Mouse (Mus musculus): ENCODE data around the gene Hrc. TPM values are rescaled to one million over a fixed set of nuclear protein-coding genes. Genes with fewer than 3 reads are reported as not detected.

The Hrc gene
- polyA plus RNA-seq, 1 experiment from 2014 or later: 28.3 TPM

- peak within 1 kb of the TSS; percentile 99 for H3K4me2 ChIP-seq (ENCODE audit: low read length)
- no peak for ATAC-seq (ENCODE audit: insufficient number of reproducible peaks, insufficient read depth, low FRiP score, low read depth)
- 1% methylated on average over 23 of the region's 26 CpGs for WGBS
Observed at GRCm38 (mm10) chr7:45366652-45367019, 31.5 kb downstream of the Hrc start, which contains the start of gene Ppfia3. Ppfia3 (minus strand) TSS chr7:45367019.

GRCm38 (mm10) chr7:45367020-45367880 lies 32.2 kb downstream of the Hrc start:
- H3K27me3 ChIP-seq (ENCODE audit: control insufficient read depth, insufficient read depth, low read length): peaks cover 61% of the 10 kb centered on the region
- peak overlapping the region in 1 of 2 experiments; percentile 36; a peak in 2 of 4 replicates for H3K27ac ChIP-seq (replicated peaks in 1 of 2; ENCODE audit: control insufficient read depth in 1 of 2, insufficient read depth in 1 of 2, low read depth in 2 of 2, low read length in 2 of 2)
- peak overlapping the region; percentile 99 for H3K4me2 ChIP-seq (ENCODE audit: low read length)
- peak overlapping the region; percentile 69 for H3K9ac ChIP-seq (ENCODE audit: low read length)
- H3K36me3 ChIP-seq (ENCODE audit: control insufficient read depth, insufficient read depth, low read length): peaks cover 2% of the 10 kb centered on the region; the same call in 1 of the 2 replicates
- H3K9me3 ChIP-seq (ENCODE audit: control insufficient read depth, low read length): no peaks in the 10 kb centered on the region
- peak; percentile 89 for ATAC-seq (ENCODE audit: insufficient number of reproducible peaks, insufficient read depth, low FRiP score, low read depth)
- under 1% methylated on average over 70 of the region's 70 CpGs for WGBS
- H3K4me3 ChIP-seq (ENCODE audit: control insufficient read depth in 1 of 2, insufficient read depth in 1 of 2, low read depth in 1 of 2, low read length in 2 of 2): peak overlapping the region; percentile 62 to 78
- H3K4me1 ChIP-seq (ENCODE audit: control insufficient read depth in 2 of 2, insufficient read depth in 2 of 2, low read length in 2 of 2): peaks cover 10 to 29% of the 10 kb centered on the region in 2 experiments

More at GRCm38 (mm10) chr7:45366652-45367019, 31.5 kb downstream of the Hrc start, which contains the start of gene Ppfia3:
- Histone ChIP-seq H3K9ac (ENCODE audit: low read length) (peak within 1 kb of the TSS; percentile 69), H3K4me1 (ENCODE audit: control insufficient read depth in 2 of 2, insufficient read depth in 2 of 2, low read length in 2 of 2) (peaks cover 12 to 33% of the 10 kb centered on the region in 2 experiments), H3K27ac (replicated peaks in 1 of 2; ENCODE audit: control insufficient read depth in 1 of 2, insufficient read depth in 1 of 2, low read depth in 2 of 2, low read length in 2 of 2) (peak within 1 kb of the TSS in 1 of 2 experiments; percentile 36; a peak in 2 of 4 replicates), H3K27me3 (ENCODE audit: control insufficient read depth, insufficient read depth, low read length) (peaks cover 67% of the 10 kb centered on the region), H3K4me3 (ENCODE audit: control insufficient read depth in 1 of 2, insufficient read depth in 1 of 2, low read depth in 1 of 2, low read length in 2 of 2) (peak within 1 kb of the TSS; percentile 62 to 78), H3K9me3 (ENCODE audit: control insufficient read depth, low read length) (no peaks in the 10 kb centered on the region), H3K36me3 (ENCODE audit: control insufficient read depth, insufficient read depth, low read length) (no peaks in the 10 kb centered on the region)

- Histone ChIP-seq H3K27me3 (ENCODE audit: control insufficient read depth, insufficient read depth, low read length) (peaks cover 52% of the 10 kb centered on the region), H3K27ac (replicated peaks in 1 of 2; ENCODE audit: control insufficient read depth in 1 of 2, insufficient read depth in 1 of 2, low read depth in 2 of 2, low read length in 2 of 2) (no peak overlapping the region), H3K36me3 (ENCODE audit: control insufficient read depth, insufficient read depth, low read length) (peaks cover 11% of the 10 kb centered on the region), H3K9ac (ENCODE audit: low read length) (peak overlapping the region; percentile 8; the same call in 1 of the 2 replicates), H3K4me3 (ENCODE audit: control insufficient read depth in 1 of 2, insufficient read depth in 1 of 2, low read depth in 1 of 2, low read length in 2 of 2) (no peak overlapping the region), H3K4me1 (ENCODE audit: control insufficient read depth in 2 of 2, insufficient read depth in 2 of 2, low read length in 2 of 2) (peaks cover 10 to 34% of the 10 kb centered on the region in 2 experiments), H3K9me3 (ENCODE audit: control insufficient read depth, low read length) (no peaks in the 10 kb centered on the region), H3K4me2 (ENCODE audit: low read length) (peak overlapping the region; percentile 99)
- ATAC-seq (ENCODE audit: insufficient number of reproducible peaks, insufficient read depth, low FRiP score, low read depth): no peak
- 86% methylated on average over 15 of the region's 15 CpGs for WGBS
Observed at GRCm38 (mm10) chr7:45368178-45368577, 33.1 kb downstream of the Hrc start.

GRCm38 (mm10) chr7:45369022-45369745 lies 34.1 kb downstream of the Hrc start:
- no peak overlapping the region for H3K4me3 ChIP-seq (ENCODE audit: control insufficient read depth in 1 of 2, insufficient read depth in 1 of 2, low read depth in 1 of 2, low read length in 2 of 2)
- 73% methylated on average over 16 of the region's 16 CpGs for WGBS
- H3K9me3 ChIP-seq (ENCODE audit: control insufficient read depth, low read length): no peaks in the 10 kb centered on the region
- H3K4me2 ChIP-seq (ENCODE audit: low read length): peak overlapping the region; percentile 94; the same call in 1 of the 2 replicates
- peaks cover 42% of the 10 kb centered on the region for H3K27me3 ChIP-seq (ENCODE audit: control insufficient read depth, insufficient read depth, low read length)
- H3K9ac ChIP-seq (ENCODE audit: low read length): no peak overlapping the region
- peaks cover 21% of the 10 kb centered on the region for H3K36me3 ChIP-seq (ENCODE audit: control insufficient read depth, insufficient read depth, low read length)
- no peak for ATAC-seq (ENCODE audit: insufficient number of reproducible peaks, insufficient read depth, low FRiP score, low read depth)
- no peak overlapping the region for H3K27ac ChIP-seq (replicated peaks in 1 of 2; ENCODE audit: control insufficient read depth in 1 of 2, insufficient read depth in 1 of 2, low read depth in 2 of 2, low read length in 2 of 2)
- peaks cover 10 to 34% of the 10 kb centered on the region in 2 experiments for H3K4me1 ChIP-seq (ENCODE audit: control insufficient read depth in 2 of 2, insufficient read depth in 2 of 2, low read length in 2 of 2)

- Histone ChIP-seq H3K9ac (ENCODE audit: low read length) (peak overlapping the region; percentile 70), H3K4me3 (ENCODE audit: control insufficient read depth in 1 of 2, insufficient read depth in 1 of 2, low read depth in 1 of 2, low read length in 2 of 2) (peak overlapping the region; percentile 53 to 57), H3K27me3 (ENCODE audit: control insufficient read depth, insufficient read depth, low read length) (peaks cover 34% of the 10 kb centered on the region), H3K9me3 (ENCODE audit: control insufficient read depth, low read length) (no peaks in the 10 kb centered on the region), H3K4me1 (ENCODE audit: control insufficient read depth in 2 of 2, insufficient read depth in 2 of 2, low read length in 2 of 2) (peaks cover 10 to 34% of the 10 kb centered on the region in 2 experiments), H3K27ac (replicated peaks in 1 of 2; ENCODE audit: control insufficient read depth in 1 of 2, insufficient read depth in 1 of 2, low read depth in 2 of 2, low read length in 2 of 2) (no peak overlapping the region), H3K36me3 (ENCODE audit: control insufficient read depth, insufficient read depth, low read length) (peaks cover 27% of the 10 kb centered on the region), H3K4me2 (ENCODE audit: low read length) (peak overlapping the region; percentile 94)
- no peak; the same call in 1 of the 2 replicates for ATAC-seq (ENCODE audit: insufficient number of reproducible peaks, insufficient read depth, low FRiP score, low read depth)
- 7% methylated on average over 51 of the region's 52 CpGs for WGBS
Observed at GRCm38 (mm10) chr7:45369836-45370474, 34.9 kb downstream of the Hrc start.

GRCm38 (mm10) chr7:45370475-45371311 lies 35.6 kb downstream of the Hrc start, which contains the start of gene Lin7b:
Lin7b (minus strand) TSS chr7:45370583.
- peaks cover 10 to 34% of the 10 kb centered on the region in 2 experiments for H3K4me1 ChIP-seq (ENCODE audit: control insufficient read depth in 2 of 2, insufficient read depth in 2 of 2, low read length in 2 of 2)
- H3K9me3 ChIP-seq (ENCODE audit: control insufficient read depth, low read length): no peaks in the 10 kb centered on the region
- peaks cover 35% of the 10 kb centered on the region for H3K36me3 ChIP-seq (ENCODE audit: control insufficient read depth, insufficient read depth, low read length)
- H3K9ac ChIP-seq (ENCODE audit: low read length): peak within 1 kb of the TSS; percentile 70
- ATAC-seq (ENCODE audit: insufficient number of reproducible peaks, insufficient read depth, low FRiP score, low read depth): peak; percentile 14; the same call in 1 of the 2 replicates
- 7% methylated on average over 28 of the region's 28 CpGs for WGBS
- H3K4me3 ChIP-seq (ENCODE audit: control insufficient read depth in 1 of 2, insufficient read depth in 1 of 2, low read depth in 1 of 2, low read length in 2 of 2): peak within 1 kb of the TSS; percentile 53 to 57
- H3K27ac ChIP-seq (replicated peaks in 1 of 2; ENCODE audit: control insufficient read depth in 1 of 2, insufficient read depth in 1 of 2, low read depth in 2 of 2, low read length in 2 of 2): no peak within 1 kb of the TSS
- peaks cover 27% of the 10 kb centered on the region for H3K27me3 ChIP-seq (ENCODE audit: control insufficient read depth, insufficient read depth, low read length)
- H3K4me2 ChIP-seq (ENCODE audit: low read length): peak within 1 kb of the TSS; percentile 94
